8 mouse cellular contexts compared by ENCODE assay signal in the genomic region with DNA sequence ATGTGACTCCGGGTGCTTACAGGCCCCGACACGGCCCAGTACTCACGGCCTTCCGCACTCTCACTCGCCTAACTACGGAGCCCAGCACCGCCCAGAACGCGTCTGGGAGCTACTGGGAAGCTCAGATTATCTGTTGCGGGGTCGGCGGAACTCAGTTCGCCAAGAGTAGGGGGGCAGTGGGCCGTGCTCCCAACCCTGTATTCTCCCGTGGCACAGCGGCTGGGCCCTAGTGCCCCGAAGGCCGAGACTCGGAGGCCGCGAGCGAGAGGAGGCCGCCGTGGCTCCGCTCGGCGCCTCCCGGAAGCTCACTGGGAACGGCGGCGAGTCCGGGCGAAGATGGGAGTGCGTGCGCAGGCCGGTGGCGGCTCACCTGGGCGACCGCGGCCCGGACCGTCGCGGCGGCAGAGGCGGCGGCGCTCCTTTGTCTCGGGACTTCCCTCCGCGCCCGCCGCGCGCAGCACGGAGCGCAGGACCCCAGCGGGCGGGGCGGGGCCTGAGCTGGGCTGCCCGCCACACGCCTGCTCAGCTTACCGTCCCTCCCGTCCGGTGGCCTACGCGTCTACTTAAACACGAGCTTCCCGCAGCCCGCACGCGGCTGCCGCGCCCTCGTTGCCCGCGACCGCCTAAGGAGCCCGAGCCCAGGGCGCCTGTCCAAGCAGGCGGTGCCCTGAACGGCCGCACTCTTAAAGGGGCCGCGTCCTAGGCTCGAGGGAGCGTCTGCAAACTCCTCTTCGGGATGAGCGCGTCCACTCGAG. TPM values are rescaled to one million over a fixed set of nuclear protein-coding genes. Genes with fewer than 3 reads are reported as not detected.
DNase-seq lines count a peak whose midpoint lies in the region; ATAC-seq and TF ChIP-seq lines count a peak whose summit lies in the region.

No protein-coding gene starts in this region.

- peak overlapping the region; percentile 98 for H3K27ac ChIP-seq in embryonic fibroblast, embryonic 13.5 days (ENCODE audit: insufficient read depth, low read length)
- H3K27ac ChIP-seq in heart, embryonic 16.5 days (ENCODE audit: low read length) = peak overlapping the region; percentile 94
- H3K27ac ChIP-seq in liver, embryonic 15.5 days (replicated peaks) = peak overlapping the region; percentile 97
- peak overlapping the region; percentile 99 for H3K27ac ChIP-seq in stomach, embryonic 16.5 days (ENCODE audit: low read length)

- peak overlapping the region; percentile 82 for H3K4me2 ChIP-seq in heart, embryonic 16.5 days (ENCODE audit: low read depth, low read length)
- peak overlapping the region; percentile 85 for H3K4me2 ChIP-seq in liver, embryonic 15.5 days
- H3K4me2 ChIP-seq in stomach, embryonic 16.5 days (ENCODE audit: low read depth, low read length) = peak overlapping the region; percentile 94

- TF ChIP-seq CTCF in embryonic fibroblast, embryonic 13.5 days (IDR thresholded peaks at IDR 0.05; ENCODE audit: borderline replicate concordance, insufficient read depth, low read length) = no peak

- no peaks in the 10 kb centered on the region for H3K27me3 ChIP-seq in heart, embryonic 16.5 days (ENCODE audit: control insufficient read depth, insufficient read depth, low read length)
- H3K27me3 ChIP-seq in liver, embryonic 15.5 days = peaks cover 5% of the 10 kb centered on the region
- H3K27me3 ChIP-seq in stomach, embryonic 16.5 days (ENCODE audit: control insufficient read depth, insufficient read depth, low read length) = no peaks in the 10 kb centered on the region

- peaks cover 9% of the 10 kb centered on the region for H3K36me3 ChIP-seq in heart, embryonic 16.5 days (ENCODE audit: control insufficient read depth, insufficient read depth)
- H3K36me3 ChIP-seq in liver, embryonic 15.5 days (replicated peaks) = peaks cover 35% of the 10 kb centered on the region
- peaks cover 6% of the 10 kb centered on the region; the same call in 1 of the 2 replicates for H3K36me3 ChIP-seq in stomach, embryonic 16.5 days (ENCODE audit: control insufficient read depth, insufficient read depth, low read length)

- peak; percentile 57; the same call in 1 of the 2 replicates for TF ChIP-seq POLR2A in embryonic fibroblast, embryonic 13.5 days (IDR thresholded peaks at IDR 0.05; ENCODE audit: low read depth, low read length)

- H3K9ac ChIP-seq in heart, embryonic 16.5 days (ENCODE audit: low read length) = peak overlapping the region; percentile 99
- peak overlapping the region; percentile 99 for H3K9ac ChIP-seq in liver, embryonic 15.5 days
- H3K9ac ChIP-seq in stomach, embryonic 16.5 days (ENCODE audit: low read length) = peak overlapping the region; percentile 100

- ATAC-seq in CD4-positive, CD25-positive, alpha-beta regulatory T cell, adult 4 months = peak; percentile 78
- peak; percentile 87 for ATAC-seq in heart, embryonic 16.5 days (replicated peaks; ENCODE audit: extremely low read depth, insufficient read depth, low FRiP score)
- ATAC-seq in liver, embryonic 15.5 days (ENCODE audit: insufficient read depth) = peak; percentile 87
- peak; percentile 93 for ATAC-seq in stomach, embryonic 16.5 days (ENCODE audit: insufficient read depth, low FRiP score)

- peak overlapping the region; percentile 92 for H3K4me3 ChIP-seq in embryonic fibroblast, embryonic 13.5 days (ENCODE audit: insufficient read depth, low read length)
- H3K4me3 ChIP-seq in heart, embryonic 16.5 days (ENCODE audit: low read length) = peak overlapping the region; percentile 93
- H3K4me3 ChIP-seq in liver, embryonic 15.5 days (replicated peaks) = peak overlapping the region; percentile 98
- H3K4me3 ChIP-seq in stomach, embryonic 16.5 days (replicated peaks; ENCODE audit: low read length) = peak overlapping the region; percentile 94

- WGBS in heart, embryonic 16.5 days = under 1% methylated on average over 80 of the region's 92 CpGs
- under 1% methylated on average over 86 of the region's 92 CpGs for WGBS in large intestine, adult 2 months
- under 1% methylated on average over 92 of the region's 92 CpGs for WGBS in liver, embryonic 15.5 days (ENCODE audit: insufficient replicate concordance)
- WGBS in stomach, embryonic 16.5 days = 0% methylated on average over 90 of the region's 92 CpGs

- 0 out of 2 replicates have a peak, but pooled peaks cover 9% of the 10 kb centered on the region for H3K4me1 ChIP-seq in embryonic fibroblast, embryonic 13.5 days (ENCODE audit: control insufficient read depth, insufficient read depth, low read length)
- peaks cover 29% of the 10 kb centered on the region for H3K4me1 ChIP-seq in heart, embryonic 16.5 days (ENCODE audit: control insufficient read depth, insufficient read depth, low read length)
- H3K4me1 ChIP-seq in liver, embryonic 15.5 days (replicated peaks) = peaks cover 47% of the 10 kb centered on the region
- H3K4me1 ChIP-seq in stomach, embryonic 16.5 days (ENCODE audit: control insufficient read depth, insufficient read depth, low read length) = peaks cover 15% of the 10 kb centered on the region

- H3K9me3 ChIP-seq in heart, embryonic 16.5 days (replicated peaks; ENCODE audit: control insufficient read depth, low read length) = no peaks in the 10 kb centered on the region
- no peaks in the 10 kb centered on the region for H3K9me3 ChIP-seq in liver, embryonic 15.5 days (replicated peaks)
- no peaks in the 10 kb centered on the region for H3K9me3 ChIP-seq in stomach, embryonic 16.5 days (replicated peaks; ENCODE audit: control insufficient read depth, low read length)

- peak; percentile 88 to 89 for DNase-seq in adrenal gland, postnatal 36 days
- DNase-seq in large intestine, adult 2 months (ENCODE audit: low read depth, low spot score) = peak; percentile 67
- DNase-seq in neural tube, embryonic 10.5 days (ENCODE audit: extremely low spot score, low spot score) = peak; percentile 95

RNA-seq across cellular contexts. Expression of a gene that starts 1.3 kb away (rescaled TPM):
- polyA plus RNA-seq in CD4-positive, CD25-positive, alpha-beta regulatory T cell, adult 4 months (2017; shearing (Covaris generic)) = 100 to 1,000 TPM; 417 to 488 TPM
- 100 to 1,000 TPM; 242 to 248 TPM for total RNA-seq in adrenal gland, postnatal 36 days (2021)
- 296 and 315 TPM in 2 replicates for polyA plus RNA-seq in embryonic fibroblast, embryonic 13.5 days (2011; ENCODE audit: insufficient read length, low read depth, missing spikeins)
- polyA plus RNA-seq in heart, embryonic 16.5 days (2015; fragmentation: Nextera tagmentation; extraction: Ambion mirVana) = 345 and 358 TPM in 2 replicates
- 113 and 132 TPM in 2 replicates for polyA plus RNA-seq in large intestine, adult 2 months (2012; rRNA removed)
- polyA plus RNA-seq in liver, embryonic 15.5 days (2015; fragmentation: Nextera tagmentation; extraction: Ambion mirVana) = 214 and 242 TPM in 2 replicates
- polyA plus RNA-seq in stomach, embryonic 16.5 days (2015; fragmentation: Nextera tagmentation; extraction: Ambion mirVana) = 441 and 478 TPM in 2 replicates

RNA-seq across cellular contexts. Expression of a gene that starts 17.0 kb away (rescaled TPM):
- polyA plus RNA-seq in CD4-positive, CD25-positive, alpha-beta regulatory T cell, adult 4 months (2017; shearing (Covaris generic)) = 10 to 100 TPM; 14.4 to 31.1 TPM
- 10 to 100 TPM in 1 of 2 experiments, 1 to 10 TPM in 1; 6.9 to 10.7 TPM for total RNA-seq in adrenal gland, postnatal 36 days (2021)
- polyA plus RNA-seq in embryonic fibroblast, embryonic 13.5 days (2011; ENCODE audit: insufficient read length, low read depth, missing spikeins) = not detected in 2 replicates
- polyA plus RNA-seq in heart, embryonic 16.5 days (2015; fragmentation: Nextera tagmentation; extraction: Ambion mirVana) = 1.4 and 2.5 TPM in 2 replicates
- 7.8 and 11.9 TPM in 2 replicates for polyA plus RNA-seq in large intestine, adult 2 months (2012; rRNA removed)
- polyA plus RNA-seq in liver, embryonic 15.5 days (2015; fragmentation: Nextera tagmentation; extraction: Ambion mirVana) = 0.30 and 0.58 TPM in 2 replicates
- 4.3 and 5.2 TPM in 2 replicates for polyA plus RNA-seq in stomach, embryonic 16.5 days (2015; fragmentation: Nextera tagmentation; extraction: Ambion mirVana)

RNA-seq across cellular contexts. Expression of a gene that starts 25.1 kb away (rescaled TPM):
- polyA plus RNA-seq in CD4-positive, CD25-positive, alpha-beta regulatory T cell, adult 4 months (2017; shearing (Covaris generic)) = not detected
- under 1 TPM; 0.30 to 0.43 TPM for total RNA-seq in adrenal gland, postnatal 36 days (2021)
- polyA plus RNA-seq in embryonic fibroblast, embryonic 13.5 days (2011; ENCODE audit: insufficient read length, low read depth, missing spikeins) = not detected in 2 replicates
- 0.80 and 0.84 TPM in 2 replicates for polyA plus RNA-seq in heart, embryonic 16.5 days (2015; fragmentation: Nextera tagmentation; extraction: Ambion mirVana)
- not detected in 2 replicates for polyA plus RNA-seq in large intestine, adult 2 months (2012; rRNA removed)
- 3.8 TPM in 2 replicates for polyA plus RNA-seq in liver, embryonic 15.5 days (2015; fragmentation: Nextera tagmentation; extraction: Ambion mirVana)
- 1.3 and 1.4 TPM in 2 replicates for polyA plus RNA-seq in stomach, embryonic 16.5 days (2015; fragmentation: Nextera tagmentation; extraction: Ambion mirVana)

RNA-seq across cellular contexts. Expression of a gene that starts 33.2 kb away (rescaled TPM):
- 10 to 100 TPM; 35.1 to 36.0 TPM for polyA plus RNA-seq in CD4-positive, CD25-positive, alpha-beta regulatory T cell, adult 4 months (2017; shearing (Covaris generic))
- total RNA-seq in adrenal gland, postnatal 36 days (2021) = 10 to 100 TPM; 23.1 to 29.0 TPM
- 17.9 and 19.8 TPM in 2 replicates for polyA plus RNA-seq in embryonic fibroblast, embryonic 13.5 days (2011; ENCODE audit: insufficient read length, low read depth, missing spikeins)
- 26.9 and 31.0 TPM in 2 replicates for polyA plus RNA-seq in heart, embryonic 16.5 days (2015; fragmentation: Nextera tagmentation; extraction: Ambion mirVana)
- 11.6 and 12.7 TPM in 2 replicates for polyA plus RNA-seq in large intestine, adult 2 months (2012; rRNA removed)
- 18.9 and 19.1 TPM in 2 replicates for polyA plus RNA-seq in liver, embryonic 15.5 days (2015; fragmentation: Nextera tagmentation; extraction: Ambion mirVana)
- 35.8 and 37.1 TPM in 2 replicates for polyA plus RNA-seq in stomach, embryonic 16.5 days (2015; fragmentation: Nextera tagmentation; extraction: Ambion mirVana)

RNA-seq across cellular contexts. Expression of a gene that starts 33.2 kb away (rescaled TPM):
- polyA plus RNA-seq in CD4-positive, CD25-positive, alpha-beta regulatory T cell, adult 4 months (2017; shearing (Covaris generic)) = 10 to 100 TPM; 76.7 to 77.2 TPM
- total RNA-seq in adrenal gland, postnatal 36 days (2021) = 10 to 100 TPM; 41.2 to 43.2 TPM
- polyA plus RNA-seq in embryonic fibroblast, embryonic 13.5 days (2011; ENCODE audit: insufficient read length, low read depth, missing spikeins) = 13.9 and 16.1 TPM in 2 replicates
- 23.8 and 25.7 TPM in 2 replicates for polyA plus RNA-seq in heart, embryonic 16.5 days (2015; fragmentation: Nextera tagmentation; extraction: Ambion mirVana)
- 36.1 and 37.5 TPM in 2 replicates for polyA plus RNA-seq in large intestine, adult 2 months (2012; rRNA removed)
- polyA plus RNA-seq in liver, embryonic 15.5 days (2015; fragmentation: Nextera tagmentation; extraction: Ambion mirVana) = 19.5 and 21.6 TPM in 2 replicates
- 39.9 and 40.9 TPM in 2 replicates for polyA plus RNA-seq in stomach, embryonic 16.5 days (2015; fragmentation: Nextera tagmentation; extraction: Ambion mirVana)

Comparison
In these comparisons a context has a peak if more than half of its experiments do, and no peak if none do; other contexts are left out.
1. Peak in every context shown above with its lines: DNase-seq, ATAC-seq, H3K4me3 ChIP-seq and H3K27ac ChIP-seq.